ENCODE assay signal across 28 mouse cellular contexts in genomic region chr3:53292979-53293378, GRCm38 (mm10).
DNase-seq lines count a peak whose midpoint lies in the region; ATAC-seq and TF ChIP-seq lines count a peak whose summit lies in the region.
"Had no signal": no experiment of that assay in that cellular context is flagged by ENCODE, and none has a peak within 500 bp of the region (broad histone marks: within the 10 kb centered on the region; RNA-seq: fewer than 3 reads in every experiment).

No protein-coding gene starts in this region.

- no peaks in the 10 kb centered on the region for H3K9me3 ChIP-seq in kidney, embryonic 15.5 days (replicated peaks)
- no peaks in the 10 kb centered on the region for H3K9me3 ChIP-seq in midbrain, embryonic 11.5 days (ENCODE audit: control insufficient read depth, low read length)
- H3K9me3 ChIP-seq in midbrain, embryonic 13.5 days, result no peaks in the 10 kb centered on the region
- H3K9me3 ChIP-seq: embryonic facial prominence, embryonic 12.5 days; embryonic facial prominence, embryonic 15.5 days; forebrain, embryonic 12.5 days; forebrain, embryonic 15.5 days; heart, embryonic 15.5 days; hindbrain, embryonic 12.5 days; hindbrain, embryonic 15.5 days had no signal

- no peak overlapping the region for H3K27ac ChIP-seq in heart, adult 2 months
- peak overlapping the region; percentile 79 for H3K27ac ChIP-seq in kidney, embryonic 15.5 days
- H3K27ac ChIP-seq in kidney, adult 2 months (ENCODE audit: insufficient read depth, low read depth, low read length), result no peak overlapping the region
- H3K27ac ChIP-seq in midbrain, embryonic 11.5 days (ENCODE audit: low read depth, low read length), result no peak overlapping the region
- no peak overlapping the region for H3K27ac ChIP-seq in midbrain, embryonic 13.5 days
- H3K27ac ChIP-seq: embryonic facial prominence, embryonic 12.5 days; embryonic facial prominence, embryonic 15.5 days; forebrain, embryonic 12.5 days; forebrain, embryonic 15.5 days; heart, embryonic 15.5 days; hindbrain, embryonic 12.5 days; hindbrain, embryonic 15.5 days had no signal

- TF ChIP-seq POLR2A in heart, adult 2 months (IDR thresholded peaks at IDR 0.05; ENCODE audit: insufficient read depth, low read depth, low read length), result no peak
- no peak for TF ChIP-seq POLR2A in kidney, adult 2 months (IDR thresholded peaks at IDR 0.05; ENCODE audit: low read depth, low read length)

- WGBS in heart, adult 2 months, result 78% methylated on average over 4 of the region's 4 CpGs
- 36% methylated on average over 4 of the region's 4 CpGs for WGBS in kidney, embryonic 15.5 days
- WGBS in kidney, adult 2 months, result 60% methylated on average over 4 of the region's 4 CpGs
- 89% methylated on average over 4 of the region's 4 CpGs for WGBS in midbrain, embryonic 11.5 days
- 90% methylated on average over 4 of the region's 4 CpGs for WGBS in midbrain, embryonic 13.5 days

- no peak overlapping the region for H3K4me3 ChIP-seq in heart, adult 2 months
- H3K4me3 ChIP-seq in kidney, embryonic 15.5 days (replicated peaks), result no peak overlapping the region
- no peak overlapping the region for H3K4me3 ChIP-seq in kidney, adult 2 months (ENCODE audit: insufficient read depth, low read depth, low read length)
- H3K4me3 ChIP-seq in midbrain, embryonic 11.5 days (ENCODE audit: low read depth, low read length), result no peak overlapping the region
- H3K4me3 ChIP-seq in midbrain, embryonic 13.5 days (replicated peaks), result no peak overlapping the region
- H3K4me3 ChIP-seq: embryonic facial prominence, embryonic 12.5 days; embryonic facial prominence, embryonic 15.5 days; forebrain, embryonic 12.5 days; forebrain, embryonic 15.5 days; heart, embryonic 12.5 days; heart, embryonic 15.5 days; hindbrain, embryonic 12.5 days; hindbrain, embryonic 15.5 days had no signal

- H3K4me1 ChIP-seq in heart, adult 2 months (ENCODE audit: control insufficient read depth, insufficient read depth, low read length), result no peaks in the 10 kb centered on the region
- H3K4me1 ChIP-seq in kidney, embryonic 15.5 days, result peaks cover 36% of the 10 kb centered on the region
- H3K4me1 ChIP-seq in kidney, adult 2 months (ENCODE audit: control insufficient read depth, insufficient read depth, low read length), result no peaks in the 10 kb centered on the region
- no peaks in the 10 kb centered on the region for H3K4me1 ChIP-seq in midbrain, embryonic 11.5 days (ENCODE audit: control insufficient read depth, insufficient read depth, low read length)
- H3K4me1 ChIP-seq in midbrain, embryonic 13.5 days (replicated peaks), result peaks cover 4% of the 10 kb centered on the region; the same call in 1 of the 2 replicates
- H3K4me1 ChIP-seq: embryonic facial prominence, embryonic 12.5 days; forebrain, embryonic 15.5 days; heart, embryonic 15.5 days had no signal

- H3K9ac ChIP-seq in heart, adult 2 months (ENCODE audit: low read depth, low read length), result no peak overlapping the region
- no peak overlapping the region for H3K9ac ChIP-seq in kidney, embryonic 15.5 days
- no peak overlapping the region for H3K9ac ChIP-seq in midbrain, embryonic 11.5 days (ENCODE audit: low read length)
- H3K9ac ChIP-seq in midbrain, embryonic 13.5 days (replicated peaks), result no peak overlapping the region
- H3K9ac ChIP-seq: embryonic facial prominence, embryonic 12.5 days; embryonic facial prominence, embryonic 15.5 days; forebrain, embryonic 12.5 days; forebrain, embryonic 15.5 days; heart, embryonic 12.5 days; heart, embryonic 15.5 days; hindbrain, embryonic 12.5 days; hindbrain, embryonic 15.5 days had no signal

- no peak overlapping the region for H3K4me2 ChIP-seq in kidney, embryonic 15.5 days
- H3K4me2 ChIP-seq in midbrain, embryonic 11.5 days, result no peak overlapping the region
- no peak overlapping the region for H3K4me2 ChIP-seq in midbrain, embryonic 13.5 days (replicated peaks)
- H3K4me2 ChIP-seq: embryonic facial prominence, embryonic 12.5 days; embryonic facial prominence, embryonic 15.5 days; forebrain, embryonic 12.5 days; forebrain, embryonic 15.5 days; heart, embryonic 12.5 days; heart, embryonic 15.5 days; hindbrain, embryonic 12.5 days; hindbrain, embryonic 15.5 days had no signal

- H3K36me3 ChIP-seq in heart, adult 2 months (ENCODE audit: control insufficient read depth, insufficient read depth, low read length), result no peaks in the 10 kb centered on the region
- H3K36me3 ChIP-seq in kidney, embryonic 15.5 days, result no peaks in the 10 kb centered on the region
- no peaks in the 10 kb centered on the region for H3K36me3 ChIP-seq in kidney, adult 2 months (ENCODE audit: control insufficient read depth, insufficient read depth, low read length)
- H3K36me3 ChIP-seq in midbrain, embryonic 11.5 days (ENCODE audit: control insufficient read depth, insufficient read depth, low read length), result no peaks in the 10 kb centered on the region
- H3K36me3 ChIP-seq in midbrain, embryonic 13.5 days, result no peaks in the 10 kb centered on the region
- H3K36me3 ChIP-seq: embryonic facial prominence, embryonic 12.5 days; embryonic facial prominence, embryonic 15.5 days; forebrain, embryonic 12.5 days; forebrain, embryonic 15.5 days; G1E; heart, embryonic 12.5 days; heart, embryonic 15.5 days; hindbrain, embryonic 12.5 days; hindbrain, embryonic 15.5 days had no signal

- intact Hi-C loops in heart, adult 2 months (cut with DNase I), result no loop called here

- peak in 1 of 2 experiments; percentile 16 for DNase-seq in heart, adult 2 months
- DNase-seq in heart, postnatal 4 days, result no peak
- no peak for DNase-seq in kidney, adult 2 months
- peak; percentile 17 for DNase-seq in midbrain, embryonic 11.5 days (ENCODE audit: low spot score, missing footprints)
- DNase-seq in fat pad, adult 2 months (ENCODE audit: extremely low read depth, low read depth, low spot score), result peak; percentile 47
- no peak for DNase-seq in lung, postnatal 14 days
- DNase-seq: adrenal gland, adult 2 months; adrenal gland, postnatal 14 days; B cell, adult 2 months; cerebellum, adult 11 months; cerebellum, adult 2 months; cerebellum, adult 9-11 months; cerebellum, postnatal 25 days; gastrocnemius, postnatal 10 days; gastrocnemius, postnatal 36 days had no signal

- no peaks in the 10 kb centered on the region for H3K27me3 ChIP-seq in heart, adult 2 months (ENCODE audit: control insufficient read depth, insufficient read depth, low read length)
- H3K27me3 ChIP-seq in kidney, embryonic 15.5 days, result no peaks in the 10 kb centered on the region
- no peaks in the 10 kb centered on the region for H3K27me3 ChIP-seq in kidney, adult 2 months (replicated peaks; ENCODE audit: control insufficient read depth, insufficient read depth, low read length)
- H3K27me3 ChIP-seq in midbrain, embryonic 11.5 days (ENCODE audit: control insufficient read depth, insufficient read depth, low read length), result no peaks in the 10 kb centered on the region
- no peaks in the 10 kb centered on the region for H3K27me3 ChIP-seq in midbrain, embryonic 13.5 days
- H3K27me3 ChIP-seq: CH12.LX; embryonic facial prominence, embryonic 12.5 days; embryonic facial prominence, embryonic 15.5 days; forebrain, embryonic 15.5 days; heart, embryonic 12.5 days; heart, embryonic 15.5 days; hindbrain, embryonic 12.5 days; hindbrain, embryonic 15.5 days; Patski had no signal

- no peaks in the 10 kb centered on the region for H3K79me2 ChIP-seq in heart, adult 2 months (replicated peaks; ENCODE audit: control insufficient read depth, insufficient read depth, low read length)

- TF ChIP-seq CTCF in heart, adult 2 months (IDR thresholded peaks at IDR 0.05), result no peak
- TF ChIP-seq CTCF in kidney, adult 2 months (conservative IDR thresholded peaks at IDR 0.05; ENCODE audit: insufficient read depth, insufficient read length, low read depth, low read length), result no peak

- TF ChIP-seq EP300 in heart, adult 2 months (IDR thresholded peaks at IDR 0.05; ENCODE audit: insufficient read depth, low read depth, low read length), result 0 out of 2 replicates have a peak, but pooled peaks have one; percentile 11

- ATAC-seq in kidney, embryonic 15.5 days (replicated peaks; ENCODE audit: low FRiP score), result no peak
- no peak for ATAC-seq in midbrain, embryonic 11.5 days (ENCODE audit: low FRiP score)
- ATAC-seq in midbrain, embryonic 13.5 days, result no peak
- ATAC-seq: forebrain, embryonic 15.5 days; Patski had no signal

Comparison
In these comparisons a context has a peak if more than half of its experiments do, and no peak if none do; other contexts are left out.
1. DNase-seq: peak in midbrain, embryonic 11.5 days (single experiment) and fat pad, adult 2 months (single experiment); none in heart, postnatal 4 days (single experiment), kidney, adult 2 months (single experiment) and lung, postnatal 14 days (single experiment).